Mouse (Mus musculus) forebrain, embryonic 13.5 days (tissue): ENCODE measurements around the gene Nacc2. TPM values are rescaled to one million over a fixed set of nuclear protein-coding genes. Genes with fewer than 3 reads are reported as not detected.
A peak's percentile ranks its signal among the peaks of the same experiment; 100 is the strongest.

Source experiments
- ATAC-seq: fragments of 200-750 bp; cut with Nextera tagmentation; 2 replicates; pipeline ENCODE4 v1.8.0; 2017
- H3K27ac ChIP-seq: fragments of 300-500 bp; sonication (generic); 2 replicates; pipeline ENCODE4 v1.5.1; 2015; ENCODE audit warnings: inconsistent platforms, mild to moderate bottlenecking, moderate library complexity
- H3K27me3 ChIP-seq: fragments of 300-500 bp; sonication (generic); 2 replicates; pipeline ENCODE4 v1.6.1; 2015; ENCODE audit warnings: mild to moderate bottlenecking, inconsistent platforms
- H3K36me3 ChIP-seq: fragments of 300-500 bp; sonication (generic); 2 replicates; pipeline ENCODE4 v1.6.1; 2015; ENCODE audit warnings: mild to moderate bottlenecking, inconsistent platforms; ENCODE audit not compliant: poor library complexity, severe bottlenecking
- H3K4me1 ChIP-seq: fragments of 300-500 bp; sonication (generic); 2 replicates; pipeline ENCODE4 v1.6.1; 2015; ENCODE audit warnings: inconsistent platforms
- H3K4me2 ChIP-seq: fragments of 300-500 bp; sonication (generic); 2 replicates; pipeline ENCODE4 v1.6.1; 2015; ENCODE audit warnings: inconsistent platforms, mild to moderate bottlenecking, moderate library complexity
- H3K4me3 ChIP-seq: fragments of 300-500 bp; sonication (generic); 2 replicates; pipeline ENCODE4 v1.5.1; 2015; ENCODE audit warnings: mild to moderate bottlenecking, inconsistent platforms
- H3K9ac ChIP-seq: fragments of 300-500 bp; sonication (generic); 2 replicates; pipeline ENCODE4 v1.6.1; 2015; ENCODE audit warnings: mild to moderate bottlenecking, inconsistent platforms
- H3K9me3 ChIP-seq: fragments of 300-500 bp; sonication (generic); replicated peaks from 2 replicates; pipeline ENCODE4 v1.6.1; 2016; ENCODE audit warnings: inconsistent platforms
- WGBS: fragments of 180-500 bp; shearing (Covaris S2); methylation state at CpG from one replicate; pipeline ENCODE4 v1.1.7; 2015; 5-methylcytosine and 5-hydroxymethylcytosine counted together
- polyA plus RNA-seq: library from polyadenylated mRNA; unstranded; fragments of >200 nt; fragmentation: Nextera tagmentation; extraction: Ambion mirVana; gene quantifications from 2 replicates; pipeline ENCODE4 v1.2.1, GENCODE M21; 2015

Gene Nacc2
- polyA plus RNA-seq, 1 experiment from 2014 or later: 9.4 TPM

DNA sequence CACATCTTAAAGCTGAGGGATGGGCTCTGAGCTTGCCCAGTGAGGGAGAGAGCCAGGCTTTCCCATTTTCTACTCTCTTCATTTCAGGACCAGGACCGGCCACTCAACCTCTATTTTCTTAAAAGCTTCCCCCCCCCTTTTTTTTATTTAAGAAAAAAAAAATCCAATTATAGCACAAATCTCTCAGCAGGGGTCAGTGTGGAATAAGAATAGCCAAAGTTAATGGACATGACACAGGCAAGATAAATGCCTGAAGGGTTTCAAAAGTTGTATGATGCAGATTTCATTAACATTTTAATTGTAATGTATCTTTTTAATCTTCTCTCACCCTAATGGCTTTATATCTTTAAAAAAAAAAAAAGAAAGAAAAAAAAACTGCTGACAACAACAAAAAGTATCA, 5.4 kb downstream of the Nacc2 start:
- Histone ChIP-seq H3K27me3 (peaks cover 39% of the 10 kb centered on the region), H3K9ac (no peak overlapping the region), H3K4me3 (no peak overlapping the region), H3K27ac (no peak overlapping the region), H3K4me1 (peaks cover 13% of the 10 kb centered on the region), H3K9me3 (no peaks in the 10 kb centered on the region), H3K4me2 (no peak overlapping the region), H3K36me3 (no peaks in the 10 kb centered on the region)
- ATAC-seq: no peak
- WGBS: 15% methylated on average over 1 of the region's 1 CpGs

GRCm38 (mm10) chr2:26116550-26116949, 6.5 kb downstream of the Nacc2 start:
- Histone ChIP-seq H3K4me3 (no peak overlapping the region), H3K4me1 (peaks cover 8% of the 10 kb centered on the region; the same call in 1 of the 2 replicates), H3K36me3 (no peaks in the 10 kb centered on the region), H3K9me3 (no peaks in the 10 kb centered on the region), H3K27me3 (peaks cover 29% of the 10 kb centered on the region), H3K27ac (no peak overlapping the region), H3K4me2 (no peak overlapping the region), H3K9ac (no peak overlapping the region)
- no peak for ATAC-seq
- WGBS: 78% methylated on average over 3 of the region's 3 CpGs

- no peak for ATAC-seq
- Histone ChIP-seq H3K4me2 (no peak overlapping the region), H3K27me3 (peaks cover 16% of the 10 kb centered on the region), H3K36me3 (no peaks in the 10 kb centered on the region), H3K9me3 (no peaks in the 10 kb centered on the region), H3K4me3 (no peak overlapping the region), H3K27ac (no peak overlapping the region), H3K4me1 (peaks cover 8% of the 10 kb centered on the region; the same call in 1 of the 2 replicates), H3K9ac (no peak overlapping the region)
- WGBS: 81% methylated on average over 6 of the region's 6 CpGs
Observed at GRCm38 (mm10) chr2:26115215-26115614, 7.8 kb downstream of the Nacc2 start.

DNA sequence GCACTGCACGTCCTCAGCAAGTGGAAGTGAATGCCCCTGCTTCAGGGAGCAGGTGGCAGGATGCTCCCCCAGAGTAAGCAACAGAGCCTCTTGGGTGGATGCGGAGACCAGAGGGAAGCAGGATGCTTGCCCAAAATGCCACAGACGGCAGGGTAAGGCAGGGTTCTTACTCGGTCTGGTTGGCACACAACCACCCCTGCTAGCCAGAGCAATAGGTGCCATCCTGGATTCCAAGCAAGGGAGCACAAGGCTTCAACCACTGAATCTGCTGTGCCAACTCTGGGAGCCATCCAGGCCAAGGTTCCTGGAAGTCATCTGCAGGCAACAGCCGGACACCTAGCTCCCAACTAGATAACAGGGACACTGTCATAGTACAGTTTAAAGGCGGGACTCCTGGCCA, 14.8 kb downstream of the Nacc2 start:
- no peaks in the 10 kb centered on the region for H3K36me3 ChIP-seq
- 81% methylated on average over 6 of the region's 6 CpGs for WGBS
- no peaks in the 10 kb centered on the region for H3K4me1 ChIP-seq
- ATAC-seq: no peak
- no peaks in the 10 kb centered on the region for H3K9me3 ChIP-seq
- no peak overlapping the region for H3K4me3 ChIP-seq
- no peaks in the 10 kb centered on the region for H3K27me3 ChIP-seq
- H3K4me2 ChIP-seq: no peak overlapping the region
- H3K27ac ChIP-seq: no peak overlapping the region
- H3K9ac ChIP-seq: no peak overlapping the region

GRCm38 (mm10) chr2:26107011-26107410, 16.0 kb downstream of the Nacc2 start:
- Histone ChIP-seq H3K27me3 (no peaks in the 10 kb centered on the region), H3K36me3 (no peaks in the 10 kb centered on the region), H3K4me3 (no peak overlapping the region), H3K4me1 (no peaks in the 10 kb centered on the region), H3K27ac (no peak overlapping the region), H3K9ac (no peak overlapping the region), H3K4me2 (no peak overlapping the region), H3K9me3 (no peaks in the 10 kb centered on the region)
- no peak for ATAC-seq
- WGBS: 86% methylated on average over 8 of the region's 8 CpGs

- Histone ChIP-seq H3K4me3 (no peak overlapping the region), H3K4me2 (no peak overlapping the region), H3K4me1 (no peaks in the 10 kb centered on the region), H3K36me3 (no peaks in the 10 kb centered on the region), H3K9me3 (no peaks in the 10 kb centered on the region), H3K27me3 (no peaks in the 10 kb centered on the region), H3K9ac (no peak overlapping the region), H3K27ac (no peak overlapping the region)
- ATAC-seq: no peak
- WGBS: 92% methylated on average over 2 of the region's 2 CpGs
Observed at GRCm38 (mm10) chr2:26106233-26106632, 16.8 kb downstream of the Nacc2 start.

DNA sequence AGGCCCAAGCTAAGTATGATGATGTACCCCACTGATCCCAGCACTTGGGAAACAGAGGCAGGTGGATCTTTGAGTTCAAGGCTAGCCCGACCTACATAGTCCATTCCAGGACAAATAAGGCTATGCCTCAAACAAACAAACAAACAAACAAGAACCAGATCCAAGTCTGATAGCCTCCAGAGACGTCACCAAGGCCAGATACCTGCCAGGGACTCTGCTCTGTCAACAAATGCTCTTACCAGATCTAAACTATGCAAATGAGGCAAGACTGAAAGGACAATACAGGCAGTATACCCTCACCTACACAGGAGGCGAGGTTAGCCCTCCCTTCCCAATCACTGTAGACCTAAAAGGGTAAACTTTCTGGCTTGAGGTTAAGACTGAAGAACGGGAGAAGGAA, 22.7 kb downstream of the Nacc2 start:
- no peak for ATAC-seq
- no peaks in the 10 kb centered on the region for H3K36me3 ChIP-seq
- peaks cover 9% of the 10 kb centered on the region; the same call in 1 of the 2 replicates for H3K4me1 ChIP-seq
- no peaks in the 10 kb centered on the region for H3K27me3 ChIP-seq
- WGBS: 73% methylated on average over 4 of the region's 4 CpGs
- H3K9me3 ChIP-seq: no peaks in the 10 kb centered on the region
- H3K27ac ChIP-seq: no peak overlapping the region
- H3K4me2 ChIP-seq: no peak overlapping the region
- H3K9ac ChIP-seq: no peak overlapping the region
- H3K4me3 ChIP-seq: no peak overlapping the region

- no peak overlapping the region for H3K4me2 ChIP-seq
- H3K4me1 ChIP-seq: peaks cover 9% of the 10 kb centered on the region; the same call in 1 of the 2 replicates
- H3K36me3 ChIP-seq: no peaks in the 10 kb centered on the region
- ATAC-seq: no peak
- H3K27me3 ChIP-seq: no peaks in the 10 kb centered on the region
- WGBS: 90% methylated on average over 1 of the region's 1 CpGs
- no peak overlapping the region for H3K27ac ChIP-seq
- H3K4me3 ChIP-seq: no peak overlapping the region
- no peak overlapping the region for H3K9ac ChIP-seq
- no peaks in the 10 kb centered on the region for H3K9me3 ChIP-seq
Observed at GRCm38 (mm10) chr2:26099851-26100250, 23.2 kb downstream of the Nacc2 start.

- Histone ChIP-seq H3K4me1 (peaks cover 9% of the 10 kb centered on the region; the same call in 1 of the 2 replicates), H3K4me2 (no peak overlapping the region), H3K36me3 (no peaks in the 10 kb centered on the region), H3K9ac (no peak overlapping the region), H3K4me3 (no peak overlapping the region), H3K27ac (no peak overlapping the region), H3K27me3 (peaks cover under 1% of the 10 kb centered on the region; the same call in 1 of the 2 replicates), H3K9me3 (no peaks in the 10 kb centered on the region)
- 83% methylated on average over 5 of the region's 5 CpGs for WGBS
- ATAC-seq: no peak
Observed at GRCm38 (mm10) chr2:26099260-26099659, 23.8 kb downstream of the Nacc2 start.

GRCm38 (mm10) chr2:26093897-26094296, 29.1 kb downstream of the Nacc2 start:
- Histone ChIP-seq H3K36me3 (peaks cover 9% of the 10 kb centered on the region; the same call in 1 of the 2 replicates), H3K4me3 (no peak overlapping the region), H3K9ac (no peak overlapping the region), H3K27ac (no peak overlapping the region), H3K9me3 (no peaks in the 10 kb centered on the region), H3K4me2 (no peak overlapping the region), H3K27me3 (peaks cover 3% of the 10 kb centered on the region; the same call in 1 of the 2 replicates), H3K4me1 (peaks cover 35% of the 10 kb centered on the region)
- no peak for ATAC-seq
- WGBS: 83% methylated on average over 7 of the region's 7 CpGs

- Histone ChIP-seq H3K4me1 (peaks cover 39% of the 10 kb centered on the region), H3K36me3 (peaks cover 9% of the 10 kb centered on the region; the same call in 1 of the 2 replicates), H3K27ac (peak overlapping the region; percentile 91), H3K27me3 (peaks cover 3% of the 10 kb centered on the region; the same call in 1 of the 2 replicates), H3K9ac (peak overlapping the region; percentile 92), H3K4me3 (peak overlapping the region; percentile 73), H3K9me3 (no peaks in the 10 kb centered on the region), H3K4me2 (peak overlapping the region; percentile 94)
- ATAC-seq: peak; percentile 89
- WGBS: under 1% methylated on average over 24 of the region's 24 CpGs
Observed at GRCm38 (mm10) chr2:26091771-26092393, 31.1 kb downstream of the Nacc2 start.

GRCm38 (mm10) chr2:26090876-26091770, 31.9 kb downstream of the Nacc2 start:
- WGBS: under 1% methylated on average over 39 of the region's 39 CpGs
- H3K27me3 ChIP-seq: peaks cover 3% of the 10 kb centered on the region; the same call in 1 of the 2 replicates
- peak overlapping the region; percentile 73 for H3K4me3 ChIP-seq
- no peaks in the 10 kb centered on the region for H3K9me3 ChIP-seq
- peak overlapping the region; percentile 91 for H3K27ac ChIP-seq
- H3K36me3 ChIP-seq: peaks cover 9% of the 10 kb centered on the region; the same call in 1 of the 2 replicates
- peak; percentile 56; the same call in 1 of the 2 replicates for ATAC-seq
- peak overlapping the region; percentile 92 for H3K9ac ChIP-seq
- H3K4me2 ChIP-seq: peak overlapping the region; percentile 94
- H3K4me1 ChIP-seq: peaks cover 39% of the 10 kb centered on the region
